Mouse (Mus musculus): ENCODE results near the gene Snx29.

- TF ChIP-seq CTCF (IDR thresholded peaks at IDR 0.05; ENCODE audit: low read depth, low read length) (no peak), POLR2A (IDR thresholded peaks at IDR 0.05; ENCODE audit: extremely low read depth, insufficient read depth, low read length) (no peak)
These were observed 219.1 kb downstream of the Snx29 start for GRCm38 (mm10) chr16:11541769-11542168.
